Mouse (Mus musculus): Measurements from ENCODE around the gene Irgm1. TPM values are rescaled to one million over a fixed set of nuclear protein-coding genes. Genes with fewer than 3 reads are reported as not detected.

Irgm1 gene
- total RNA-seq, 2 experiments from 2014 or later = 5.6 to 5.8 TPM

Other genes starting within 250 kb of the Irgm1 start
- gene Rack1, start 71.4 kb downstream of the Irgm1 start, total RNA-seq (2021) = 100 to 1,000 TPM; 237 to 246 TPM
- gene Trim41, start 54.3 kb downstream of the Irgm1 start, total RNA-seq (2021) = 10 to 100 TPM; 58.1 to 62.3 TPM
- gene Trim7, start 45.5 kb downstream of the Irgm1 start, total RNA-seq (2021) = 1 to 10 TPM; 1.9 to 2.4 TPM
- gene Gm12184, start 45.0 kb downstream of the Irgm1 start, total RNA-seq (2021) = 1 to 10 TPM in 1 of 2 experiments, under 1 TPM in 1; 0.38 to 1.1 TPM
- gene Gm5431, start 30.5 kb upstream of the Irgm1 start, total RNA-seq (2021) = under 1 TPM in 1 of 2 experiments, not detected in 1; 0.23 TPM
- 1 to 10 TPM in 1 of 2 experiments, under 1 TPM in 1; 0.84 to 1.7 TPM for gene Psme2b, start 74.5 kb upstream of the Irgm1 start, total RNA-seq (2021)
- not detected for gene Olfr56, start 107.2 kb upstream of the Irgm1 start, total RNA-seq (2021)
- gene 9930111J21Rik1, start 107.7 kb upstream of the Irgm1 start, total RNA-seq (2021) = under 1 TPM; 0.96 to 0.99 TPM
- under 1 TPM; 0.12 to 0.18 TPM for gene Gm12185, start 120.5 kb upstream of the Irgm1 start, total RNA-seq (2021)
- 1 to 10 TPM in 1 of 2 experiments, under 1 TPM in 1; 0.22 to 1.1 TPM for gene Tgtp1, start 122.5 kb upstream of the Irgm1 start, total RNA-seq (2021)
- 1 to 10 TPM; 1.1 to 1.4 TPM for gene 9930111J21Rik2, start 179.6 kb upstream of the Irgm1 start, total RNA-seq (2021)
- not detected for gene Tgtp2, start 192.5 kb upstream of the Irgm1 start, total RNA-seq (2021)
- under 1 TPM; 0.40 to 0.51 TPM for gene Ifi47, start 204.9 kb upstream of the Irgm1 start, total RNA-seq (2021)
- gene Olfr1396, start 243.2 kb upstream of the Irgm1 start, total RNA-seq (2021) = not detected